Mouse (Mus musculus) C2C12 (cell line): ENCODE measurements at regions not wholly inside any gene's neighbourhood (a gene's known extent, or its start where the extent isn't known, plus 50 kb on each side); places are given as distances from the start of the nearest gene placed in this dataset.

ENCODE experiments used
- CEBPB ChIP-seq: IDR thresholded peaks from one replicate; pipeline ENCODE4 v1.6.1; 2011; ENCODE audit warnings: low read depth, mild to moderate bottlenecking, control low read depth, moderate library complexity
- CTCF ChIP-seq: IDR thresholded peaks from one replicate; pipeline ENCODE4 v1.5.1; 2011; ENCODE audit not compliant: control insufficient read depth, insufficient read depth, insufficient read length
- FOSL1 ChIP-seq: IDR thresholded peaks from one replicate; pipeline ENCODE4 v1.8.0; 2011; ENCODE audit warnings: mild to moderate bottlenecking, low read length; ENCODE audit not compliant: poor library complexity, insufficient read depth, severe bottlenecking
- MAX ChIP-seq: IDR thresholded peaks from one replicate; pipeline ENCODE4 v1.6.1; 2011; ENCODE audit warnings: mild to moderate bottlenecking, control low read depth
- MYOD1 ChIP-seq: IDR thresholded peaks from one replicate; pipeline ENCODE4 v1.6.1; 2011; ENCODE audit warnings: low read depth; ENCODE audit not compliant: control insufficient read depth, insufficient read length
- USF1 ChIP-seq: IDR thresholded peaks from one replicate; pipeline ENCODE4 v1.6.1; 2011; ENCODE audit warnings: low read depth, mild to moderate bottlenecking, control low read depth, moderate library complexity

DNA sequence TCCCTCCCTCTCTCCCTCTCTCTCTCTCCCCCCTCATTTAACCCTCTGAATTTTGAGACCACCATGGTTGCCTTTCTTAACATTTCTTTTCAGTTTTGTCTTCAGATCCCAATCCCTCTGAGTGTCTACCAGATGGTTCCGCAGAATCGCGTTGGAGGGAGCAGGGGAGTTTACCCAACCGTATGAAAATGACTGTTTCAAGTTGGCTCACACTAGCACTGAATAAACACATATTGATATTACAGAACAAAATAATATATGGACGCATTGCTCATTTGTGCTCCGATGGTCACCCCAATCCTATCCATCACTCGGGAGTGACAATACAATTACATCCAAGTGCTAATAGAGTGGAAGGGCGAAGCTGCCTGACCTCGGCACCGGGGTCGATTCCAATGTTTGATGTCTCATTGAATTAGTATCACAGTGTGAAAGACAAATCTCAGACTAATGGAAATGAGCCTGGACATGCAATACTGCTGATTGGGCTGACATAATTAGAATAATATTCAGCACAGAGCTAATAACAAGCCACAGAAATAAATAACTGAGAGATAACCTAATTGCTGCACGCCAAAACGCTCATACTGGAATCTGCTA is 115.3 kb downstream of the Anxa2 start:
- no peak for TF ChIP-seq CTCF
- no peak for TF ChIP-seq USF1
- no peak for TF ChIP-seq MYOD1
- TF ChIP-seq CEBPB: no peak
- no peak for TF ChIP-seq MAX
- no peak for TF ChIP-seq FOSL1
